Mouse (Mus musculus) urinary bladder, postnatal 10 days (tissue): Measurements from ENCODE around the gene Zfp46.

Experiments
- DNase-seq: peaks from one replicate; pipeline ENCODE4 v3.0.0; 2022; ENCODE audit warnings: low spot score

Zfp46 gene

DNA sequence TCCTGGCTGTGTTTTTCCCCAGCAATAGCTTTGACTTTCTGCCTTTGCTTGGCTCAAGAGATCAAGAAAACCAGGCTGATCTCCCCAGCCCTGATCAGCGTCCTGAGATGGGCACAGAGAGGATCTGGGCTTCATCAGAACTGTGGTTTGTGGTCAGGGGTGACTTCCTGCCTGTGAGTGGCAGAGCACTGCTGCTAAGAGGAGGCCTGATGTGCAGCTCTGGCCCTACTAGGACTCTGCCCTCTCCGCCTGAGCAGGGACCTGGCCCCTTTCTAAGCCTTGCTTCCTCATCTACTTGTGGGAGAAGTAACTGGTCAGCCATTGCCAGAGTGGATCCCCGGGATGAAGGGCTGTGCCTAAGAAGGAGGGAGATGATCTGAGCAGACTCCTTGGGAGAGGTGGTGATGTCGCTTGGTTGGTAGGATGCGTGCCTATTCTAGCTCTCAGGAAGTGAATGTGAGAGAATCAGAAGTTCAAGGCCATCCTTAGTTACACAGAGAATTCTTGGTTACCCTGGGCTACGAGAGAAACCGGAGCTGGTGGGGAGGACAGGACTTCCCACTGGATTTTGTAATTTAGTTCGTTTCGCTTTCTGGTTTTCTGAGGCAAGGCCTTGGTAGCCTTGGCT, 17.7 kb upstream of the Zfp46 start:
- no peak for DNase-seq

DNA sequence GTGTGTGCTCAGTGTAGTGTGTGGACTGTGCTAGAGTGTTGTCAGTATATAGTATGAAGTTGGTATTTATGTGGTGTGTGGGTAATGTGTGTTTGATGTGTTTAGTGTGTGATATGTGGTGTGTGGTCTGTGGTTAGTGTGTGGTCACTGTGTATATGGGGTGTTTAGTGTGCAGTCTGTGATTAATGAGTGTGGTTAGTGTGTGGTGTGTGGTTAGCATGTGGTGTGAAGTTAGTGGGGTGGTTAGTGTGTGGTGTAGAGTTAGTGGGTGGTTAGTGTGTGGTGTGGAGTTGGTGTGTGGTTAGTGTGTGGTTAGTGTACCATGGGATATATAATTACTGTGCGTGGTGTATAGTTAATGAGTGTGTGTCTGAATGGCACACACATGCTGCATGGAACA, 15.6 kb upstream of the Zfp46 start:
- no peak for DNase-seq

DNA sequence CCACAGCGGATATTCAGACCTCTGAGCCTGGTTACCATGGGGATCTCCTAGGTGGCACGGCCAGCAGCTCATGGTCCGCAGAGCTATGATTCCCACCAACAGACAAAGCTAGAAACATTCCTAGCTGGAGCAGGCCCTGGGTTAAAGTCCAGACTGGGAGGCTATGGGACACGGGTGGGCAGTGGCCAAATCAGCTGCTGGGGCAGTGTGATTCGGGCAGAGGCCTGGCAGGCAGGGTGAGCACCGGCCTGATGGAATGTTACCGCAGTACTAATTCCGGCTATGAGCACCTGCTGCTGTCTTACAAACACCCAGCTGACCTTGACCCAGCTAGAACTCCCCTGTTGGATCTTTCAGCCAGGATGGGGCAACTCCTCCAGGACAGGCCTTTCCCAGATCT, 13.8 kb upstream of the Zfp46 start:
- DNase-seq: no peak

DNA sequence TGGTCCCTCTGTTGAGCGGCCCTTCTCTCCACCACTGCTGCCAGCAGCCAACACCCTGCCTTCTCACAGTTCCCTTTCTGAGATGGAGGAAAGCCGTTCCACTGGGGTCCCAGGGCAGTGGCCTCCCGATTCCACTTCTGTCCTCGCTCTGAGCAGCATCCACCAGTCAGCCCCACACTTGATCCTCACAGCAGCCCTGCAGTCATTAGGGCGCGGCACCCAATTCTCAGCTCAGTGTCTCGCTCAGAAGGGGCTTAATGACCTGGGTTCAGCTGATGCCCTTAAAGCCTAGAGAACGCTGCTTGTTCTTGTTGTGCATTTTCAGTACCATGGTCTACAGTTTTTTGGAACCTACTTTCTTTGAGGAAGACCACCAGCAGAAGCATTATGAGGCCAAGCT, 3.4 kb upstream of the Zfp46 start:
- no peak for DNase-seq

DNA sequence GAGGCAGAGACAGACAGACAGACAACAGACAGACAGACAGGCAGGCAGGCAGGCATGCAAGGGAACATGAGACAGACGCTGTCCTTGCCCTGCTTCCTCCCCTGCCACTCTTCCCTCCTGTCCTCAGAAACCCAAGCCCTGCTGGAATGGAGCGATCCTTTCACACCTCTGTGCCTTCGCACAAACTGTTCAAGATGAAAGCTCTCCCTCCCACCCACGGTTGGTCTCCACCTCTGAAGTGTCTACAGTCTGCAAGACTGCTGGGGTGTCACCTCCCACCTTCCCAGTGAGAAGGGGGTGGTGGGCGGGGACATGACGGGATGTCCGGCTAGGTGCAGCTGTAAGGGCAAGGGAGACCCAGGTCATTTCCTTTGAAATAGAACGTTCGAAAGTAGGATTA, 2.9 kb upstream of the Zfp46 start:
- no peak for DNase-seq

DNA sequence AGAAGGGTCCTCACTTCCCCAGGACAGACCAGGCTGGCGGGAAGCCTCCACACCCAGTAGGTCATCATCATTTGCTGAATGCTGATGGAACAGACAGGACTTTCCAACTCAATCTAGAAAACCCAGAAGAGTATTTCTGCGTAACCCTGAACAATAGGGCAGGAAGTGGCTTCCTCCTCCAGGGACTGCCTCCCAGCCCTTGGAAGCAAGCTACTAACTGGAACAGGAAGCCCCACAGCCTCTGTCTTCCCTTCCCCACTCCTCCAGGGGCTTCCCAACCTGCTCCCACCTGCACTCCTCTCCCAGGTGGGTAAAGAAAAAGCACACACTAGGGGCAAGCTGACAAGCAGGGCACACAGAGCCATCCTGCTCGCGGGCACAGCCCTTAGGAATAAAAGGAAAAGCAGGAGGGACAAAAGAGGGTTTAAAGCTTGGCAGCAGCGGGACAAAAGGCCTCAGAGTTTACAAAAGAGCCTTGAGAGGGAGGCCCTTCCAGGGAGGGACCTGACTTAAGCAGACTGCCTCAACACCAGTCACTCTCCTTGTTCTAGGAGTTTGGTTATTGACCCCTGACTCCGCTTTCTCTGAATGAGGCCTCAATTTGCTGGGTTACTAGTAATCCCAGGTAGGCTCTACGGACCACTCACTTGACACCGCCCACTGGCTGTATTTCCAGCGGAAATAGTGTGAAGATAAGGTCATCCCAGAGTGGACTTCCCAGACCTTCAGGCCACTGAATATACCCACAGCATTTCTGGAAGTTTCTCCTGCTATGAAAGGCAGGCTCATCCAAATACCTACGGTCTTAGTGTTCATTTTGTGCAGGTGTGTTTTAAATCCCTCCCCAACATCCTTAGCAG, 1.6 kb upstream of the Zfp46 start:
- DNase-seq: no peak

DNA sequence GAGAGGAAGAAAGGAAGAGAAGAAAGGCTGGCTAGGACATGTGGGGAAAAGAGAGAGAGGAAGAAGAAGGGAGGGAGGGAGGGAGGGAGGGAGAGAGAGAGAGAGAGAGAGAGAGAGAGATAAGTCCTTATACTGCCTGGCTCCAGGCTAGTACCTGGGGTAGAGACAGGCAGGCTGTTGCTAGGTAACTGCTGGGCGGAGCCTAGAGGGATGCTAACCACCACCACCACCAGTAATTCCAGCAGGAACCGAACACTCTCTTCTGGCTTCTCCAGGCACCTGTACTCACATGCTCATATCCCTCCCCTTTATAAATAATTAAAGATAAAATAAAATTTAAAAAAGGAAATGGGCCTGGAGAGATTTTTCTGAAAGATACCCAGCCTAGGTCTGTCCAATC, 700 bp upstream of the Zfp46 start:
- DNase-seq: no peak

DNA sequence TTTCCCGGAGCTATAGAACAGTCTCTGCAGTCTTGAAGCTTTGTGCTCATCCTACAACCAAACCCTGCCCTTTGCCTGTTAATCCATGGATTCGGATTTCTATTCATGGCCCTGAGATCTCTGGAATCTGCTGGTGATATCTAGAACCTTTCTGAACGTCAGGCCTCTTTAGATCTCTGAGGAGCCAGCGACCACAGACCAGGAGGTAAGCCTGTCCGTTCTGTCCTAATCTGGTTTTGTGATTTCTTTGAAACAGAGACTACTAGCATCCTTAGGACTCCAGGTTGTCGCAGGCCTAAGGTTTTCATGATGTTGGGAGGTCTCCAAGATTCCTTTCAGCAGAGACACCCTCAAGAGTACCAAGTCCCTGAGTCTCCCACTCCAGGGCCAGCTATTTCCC, 408 bp downstream of the Zfp46 start:
- DNase-seq: no peak

DNA sequence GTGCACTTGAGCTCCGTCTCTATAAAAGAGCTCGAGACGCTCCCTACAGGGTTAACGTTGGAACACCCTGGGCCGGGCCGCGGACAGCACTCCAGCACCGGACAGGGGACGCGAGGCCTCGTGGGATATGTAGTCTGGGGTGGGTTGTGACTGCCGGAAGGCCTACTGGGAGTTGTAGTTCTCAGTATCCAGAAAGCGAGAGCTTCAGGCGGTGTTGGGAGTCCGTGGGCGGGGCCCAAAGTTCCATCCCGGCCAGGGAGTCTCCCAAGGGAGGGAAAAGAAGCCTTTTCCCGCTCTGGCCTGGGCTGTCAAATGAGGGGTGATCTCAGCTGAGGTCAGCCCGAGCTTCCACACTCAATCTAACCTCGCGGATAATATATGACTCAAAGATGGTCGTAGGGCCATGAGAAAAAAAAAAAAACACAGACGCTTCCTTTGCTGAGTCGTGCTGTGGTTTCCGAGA, 896 bp downstream of the Zfp46 start:
- peak; percentile 77 for DNase-seq

DNA sequence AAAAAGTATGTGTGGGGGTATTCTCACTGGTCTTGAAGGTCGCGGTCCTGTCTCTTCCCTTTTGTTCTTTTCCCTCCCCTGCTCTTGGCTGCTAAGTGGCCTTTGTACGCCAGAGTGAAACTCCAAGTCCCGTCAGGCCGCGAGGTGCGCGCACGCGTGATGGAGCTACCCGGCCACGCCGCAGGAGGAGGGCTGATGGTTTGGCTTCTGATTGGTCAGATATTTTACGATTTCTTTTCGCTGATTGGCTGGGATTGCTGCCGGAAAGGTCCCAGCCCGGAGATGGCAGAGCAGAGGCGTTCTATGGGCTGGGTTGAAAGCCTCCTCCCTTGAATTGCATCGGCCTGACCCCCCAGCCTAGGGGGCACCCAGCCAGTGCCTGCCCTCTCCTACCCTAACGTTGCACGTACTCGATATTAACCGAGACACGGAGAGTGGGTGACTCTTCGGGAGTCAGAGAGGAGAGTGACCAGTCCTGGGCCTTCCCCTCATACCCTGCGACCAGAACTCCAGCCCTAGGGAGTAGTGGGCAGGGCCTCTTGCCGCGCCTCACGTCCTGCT, 1.4 kb downstream of the Zfp46 start:
- DNase-seq: peak; percentile 88

DNA sequence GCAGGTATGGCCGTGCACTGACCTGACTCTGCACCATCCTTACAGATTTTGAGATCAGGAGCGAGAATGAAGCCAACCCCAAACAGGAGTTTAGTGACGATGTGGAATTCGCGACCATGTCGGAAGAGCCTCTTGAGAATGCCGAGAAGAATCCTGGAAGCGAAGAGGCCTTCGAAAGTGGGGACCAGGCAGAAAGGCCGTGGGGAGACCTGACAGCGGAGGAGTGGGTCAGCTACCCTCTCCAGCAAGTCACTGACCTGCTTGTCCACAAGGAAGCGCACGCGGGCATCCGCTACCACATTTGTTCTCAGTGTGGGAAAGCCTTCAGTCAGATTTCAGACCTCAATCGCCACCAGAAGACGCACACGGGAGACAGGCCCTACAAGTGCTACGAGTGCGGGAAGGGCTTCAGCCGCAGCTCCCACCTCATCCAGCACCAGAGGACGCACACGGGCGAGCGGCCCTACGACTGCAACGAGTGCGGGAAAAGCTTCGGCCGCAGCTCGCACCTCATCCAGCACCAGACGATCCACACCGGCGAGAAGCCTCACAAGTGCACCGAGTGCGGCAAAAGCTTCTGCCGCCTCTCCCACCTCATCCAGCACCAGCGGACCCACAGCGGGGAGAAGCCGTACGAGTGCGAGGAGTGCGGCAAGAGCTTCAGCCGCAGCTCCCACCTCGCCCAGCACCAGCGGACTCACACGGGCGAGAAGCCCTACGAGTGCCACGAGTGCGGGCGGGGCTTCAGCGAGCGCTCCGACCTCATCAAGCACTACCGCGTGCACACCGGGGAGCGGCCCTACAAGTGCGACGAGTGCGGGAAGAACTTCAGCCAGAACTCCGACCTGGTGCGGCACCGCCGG, 5.7 kb downstream of the Zfp46 start:
- DNase-seq: no peak

DNA sequence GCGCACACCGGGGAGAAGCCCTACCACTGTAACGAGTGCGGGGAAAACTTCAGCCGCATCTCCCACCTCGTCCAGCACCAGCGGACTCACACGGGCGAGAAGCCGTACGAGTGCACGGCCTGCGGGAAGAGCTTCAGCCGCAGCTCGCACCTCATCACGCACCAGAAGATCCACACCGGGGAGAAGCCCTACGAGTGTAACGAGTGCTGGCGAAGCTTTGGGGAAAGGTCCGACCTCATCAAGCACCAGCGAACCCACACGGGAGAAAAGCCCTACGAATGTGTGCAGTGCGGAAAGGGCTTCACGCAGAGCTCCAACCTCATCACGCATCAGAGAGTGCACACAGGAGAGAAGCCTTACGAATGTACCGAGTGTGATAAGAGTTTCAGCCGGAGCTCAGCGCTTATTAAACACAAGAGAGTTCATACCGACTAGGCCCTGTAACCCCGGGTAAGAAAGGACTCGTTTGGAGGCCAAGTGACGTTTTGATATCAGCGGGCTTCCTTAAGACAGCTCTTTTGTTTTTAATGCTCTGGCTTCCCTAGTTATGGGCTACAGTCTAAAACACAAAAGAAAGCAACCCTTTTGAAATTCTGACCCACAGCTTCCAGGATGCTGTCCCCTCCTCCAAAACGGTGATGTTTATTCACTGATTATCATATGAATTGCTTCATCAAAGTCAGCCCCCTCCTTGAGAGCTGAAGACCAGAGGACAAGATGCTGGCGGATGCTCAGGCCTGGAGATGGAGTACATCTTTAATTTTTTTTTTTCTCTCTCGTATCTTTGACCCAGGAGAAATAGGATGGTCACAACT, 6.5 kb downstream of the Zfp46 start:
- DNase-seq: no peak

DNA sequence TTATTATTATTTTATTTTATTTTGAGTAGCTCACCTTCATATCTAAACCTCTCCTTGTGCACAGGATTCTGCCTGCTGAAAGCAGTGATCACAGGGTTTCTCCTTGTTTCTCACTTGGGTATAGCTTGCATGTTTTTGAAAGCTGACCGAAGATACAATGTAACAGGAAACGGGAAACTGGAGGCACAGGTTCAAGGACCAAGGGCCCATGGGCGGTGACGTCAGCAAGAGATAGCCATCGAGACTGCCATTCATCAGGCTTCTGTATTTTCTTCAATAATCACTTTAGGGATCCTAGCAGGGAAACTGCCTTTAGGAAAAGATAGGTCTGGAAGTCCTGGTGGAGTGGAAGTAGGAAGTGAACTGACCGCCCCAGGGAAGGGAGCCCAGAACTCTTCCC, 7.2 kb downstream of the Zfp46 start:
- DNase-seq: no peak

DNA sequence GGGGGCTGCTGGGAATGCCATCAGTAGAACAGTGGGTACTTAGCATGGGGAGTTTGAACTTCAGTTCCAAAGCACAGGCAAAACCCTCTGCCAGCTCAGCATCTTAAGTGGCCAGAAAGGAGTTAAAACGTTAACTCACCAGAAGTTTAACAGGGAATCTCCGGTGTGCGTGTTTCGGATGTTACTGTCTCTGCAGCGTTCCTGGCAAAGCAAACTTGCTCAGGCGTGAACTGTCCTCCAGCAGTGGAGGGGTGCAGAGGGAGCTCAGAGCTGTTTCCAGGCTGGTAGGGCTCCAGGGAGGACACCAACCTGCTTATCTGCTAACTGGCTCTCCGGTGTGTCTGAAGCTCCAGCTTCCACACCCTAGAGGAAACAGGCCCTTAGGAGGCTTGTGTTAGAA, 11.5 kb downstream of the Zfp46 start:
- DNase-seq: no peak

DNA sequence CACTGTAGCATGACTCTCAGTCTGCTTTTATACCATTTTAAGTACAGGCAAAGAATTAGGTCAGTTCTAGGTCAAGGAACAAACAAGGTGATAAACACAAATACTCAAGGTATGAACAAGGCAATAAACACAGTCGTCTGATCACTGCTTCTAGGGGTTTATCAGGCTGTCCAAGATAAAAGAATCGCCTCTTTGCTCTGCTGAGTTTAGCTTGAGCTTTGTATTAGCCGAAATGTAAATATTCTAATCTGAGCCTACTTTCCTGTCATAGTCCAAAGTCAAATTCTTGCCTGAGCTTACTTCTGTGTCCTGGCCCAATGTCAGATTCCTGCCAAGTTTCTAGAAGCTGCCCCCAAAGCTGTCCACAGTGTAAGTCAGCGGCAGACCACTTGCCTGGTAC, 18.0 kb downstream of the Zfp46 start:
- no peak for DNase-seq

DNA sequence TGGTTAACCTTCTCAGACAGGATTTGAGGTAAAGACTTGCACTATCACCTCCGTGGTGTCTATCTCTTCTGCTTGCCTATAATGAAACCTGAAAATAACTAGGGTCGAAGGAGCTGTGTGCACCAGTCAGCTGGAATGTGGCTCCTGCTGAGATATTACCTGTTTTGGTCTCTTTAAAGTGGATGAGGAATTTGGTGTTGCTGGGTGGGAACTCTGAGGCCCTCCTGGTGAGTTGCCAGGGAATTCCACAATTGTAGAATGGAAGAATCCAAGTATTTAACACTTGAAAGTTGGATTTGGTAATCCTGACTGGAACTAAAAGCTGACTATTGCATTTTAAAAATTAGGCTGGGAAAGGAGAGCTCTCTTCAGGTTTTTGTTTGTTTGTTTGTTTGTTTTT, 19.7 kb downstream of the Zfp46 start:
- no peak for DNase-seq

DNA sequence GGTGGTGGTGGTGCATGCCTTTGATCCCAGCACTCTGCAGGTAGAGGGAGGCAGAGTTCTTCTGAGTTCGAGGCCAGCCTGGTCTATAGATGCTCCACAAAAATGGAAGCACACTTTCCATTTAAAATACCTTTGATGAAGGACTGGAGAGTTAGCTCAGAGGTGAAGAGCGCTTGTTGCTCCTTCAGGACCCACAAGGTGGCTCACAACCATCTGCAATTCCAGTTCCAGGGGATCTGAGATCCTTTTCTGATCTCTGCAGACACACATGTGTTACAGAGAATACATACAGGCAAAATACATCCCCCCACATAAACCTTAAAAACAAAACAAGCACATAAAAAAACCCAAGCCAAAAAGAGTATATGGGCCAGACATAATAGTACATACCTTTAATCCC, 23.9 kb downstream of the Zfp46 start:
- DNase-seq: no peak

DNA sequence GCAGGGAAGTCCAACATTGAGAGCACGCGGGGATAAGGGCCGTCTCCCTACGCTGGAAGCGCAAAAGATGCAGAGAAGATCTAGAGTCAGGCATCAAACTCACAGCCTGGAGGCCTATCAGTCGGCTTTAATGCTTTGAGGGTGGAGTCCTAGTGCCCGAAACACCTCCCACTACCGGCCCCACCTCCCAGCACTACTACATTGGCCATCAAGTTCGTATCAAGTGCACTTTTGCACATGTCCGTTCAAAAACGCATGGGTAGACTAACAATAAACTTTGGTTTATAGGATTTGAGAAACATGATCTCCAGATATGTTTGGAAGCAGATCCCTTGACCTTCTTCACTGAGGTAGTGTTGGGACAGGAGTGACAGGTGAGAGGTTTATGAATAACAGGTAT, 25.3 kb downstream of the Zfp46 start:
- no peak for DNase-seq

DNA sequence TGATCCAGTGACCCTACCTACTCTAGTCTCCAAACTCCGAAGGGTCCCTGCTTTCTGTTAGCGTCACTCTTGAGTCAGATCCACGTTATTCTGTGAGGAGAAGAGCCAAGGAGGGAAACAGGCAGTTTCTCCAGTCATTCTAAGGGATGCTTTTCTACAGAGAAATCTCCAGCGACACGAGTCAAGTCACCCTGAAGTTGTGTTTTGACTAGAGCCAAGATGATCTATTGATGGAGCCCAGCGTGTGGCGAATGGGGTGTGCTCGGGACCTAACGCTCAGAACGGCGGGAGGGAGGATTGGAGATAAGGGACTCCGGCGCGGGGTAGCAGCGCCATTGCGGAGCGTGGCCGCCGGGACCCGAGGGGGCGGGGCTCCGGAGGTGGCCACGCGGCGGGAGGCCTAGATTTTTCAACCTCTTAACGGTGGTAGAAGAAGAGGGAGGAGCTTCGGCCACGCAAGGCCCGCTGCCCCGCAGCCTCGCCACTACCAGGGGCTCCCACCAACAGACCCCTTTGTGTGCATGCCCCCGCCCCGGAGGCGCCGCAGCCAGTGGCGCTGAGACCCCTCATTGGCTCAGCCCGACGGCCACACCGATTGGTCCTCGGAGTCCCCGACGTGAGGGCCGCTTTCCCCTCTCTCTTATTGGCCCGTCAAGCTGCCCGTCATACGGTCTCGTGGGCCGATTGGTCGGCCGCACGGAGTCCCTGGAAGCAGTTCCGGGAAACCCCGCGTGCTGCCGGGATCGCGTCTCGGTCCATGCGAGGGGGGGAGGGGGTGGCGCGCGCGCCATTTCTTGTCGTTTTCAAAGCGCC, 26.0 kb downstream of the Zfp46 start, which contains the start of gene Hnrnpr:
Hnrnpr (plus strand) TSS at position 714 of the 813 bp plus-strand sequence.
- peak; percentile 99 for DNase-seq
